ENCODE assay signal across 8 mouse cellular contexts in the genomic region with DNA sequence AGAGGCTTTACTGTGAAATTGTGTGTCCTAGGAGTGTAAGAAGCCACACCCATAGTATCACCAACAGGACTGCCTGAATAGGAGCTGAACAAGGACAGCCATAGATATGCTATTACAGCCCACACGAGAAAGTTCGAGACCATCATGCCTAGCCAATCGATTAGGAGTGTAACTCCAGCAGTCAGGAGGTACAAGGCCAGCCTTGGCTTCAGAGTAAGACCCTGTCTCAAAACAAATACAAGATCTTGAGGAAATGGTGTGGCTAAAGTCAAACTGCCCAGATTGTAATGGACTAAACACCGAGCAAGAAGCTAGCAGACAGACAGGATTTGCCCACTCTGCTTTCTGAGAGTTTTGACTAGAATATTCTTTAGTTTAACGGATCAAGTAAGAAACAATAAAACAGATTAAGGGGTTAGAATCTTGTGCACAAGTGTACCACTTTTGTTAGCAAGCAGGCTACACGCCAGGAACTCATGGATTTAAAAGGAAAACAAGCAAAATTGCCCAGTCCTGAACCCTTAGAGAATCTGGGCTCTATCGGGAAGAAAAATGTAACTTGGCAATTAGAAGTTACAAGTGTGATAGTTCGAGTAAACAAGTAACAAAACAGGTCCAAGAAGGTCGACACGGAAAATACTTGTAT. TPM values are rescaled to one million over a fixed set of nuclear protein-coding genes. Genes with fewer than 3 reads are reported as not detected.
DNase-seq lines count a peak whose midpoint lies in the region; ATAC-seq lines count a peak whose summit lies in the region.

No protein-coding gene starts in this region.

- peak overlapping the region; percentile 97 for H3K27ac ChIP-seq in forebrain, embryonic 15.5 days (replicated peaks)
- peak overlapping the region; percentile 96 for H3K27ac ChIP-seq in liver, embryonic 16.5 days (ENCODE audit: low read length)

- peak; percentile 11 for DNase-seq in kidney, postnatal 10 days
- no peak for DNase-seq in kidney, postnatal 14 days
- DNase-seq in ZHBTc4 (ENCODE audit: low read depth, low spot score), result peak; percentile 79
- no peak for DNase-seq in urinary bladder, postnatal 14 days (ENCODE audit: low spot score)
- no peak for DNase-seq in left cerebral cortex, adult 11 months (ENCODE audit: low spot score)
- no peak for DNase-seq in cerebellum, adult 11 months

- no peak for ATAC-seq in forebrain, embryonic 15.5 days (replicated peaks)
- ATAC-seq in liver, embryonic 16.5 days (ENCODE audit: low read depth), result peak; percentile 28

- H3K9ac ChIP-seq in forebrain, embryonic 15.5 days (replicated peaks), result peak overlapping the region; percentile 63
- peak overlapping the region; percentile 74 for H3K9ac ChIP-seq in liver, embryonic 16.5 days (ENCODE audit: low read depth, low read length)

- 21% methylated on average over 10 of the region's 10 CpGs for WGBS in forebrain, embryonic 15.5 days
- 10% methylated on average over 10 of the region's 10 CpGs for WGBS in liver, embryonic 16.5 days (ENCODE audit: insufficient replicate concordance)

- H3K4me3 ChIP-seq in forebrain, embryonic 15.5 days, result peak overlapping the region; percentile 71
- H3K4me3 ChIP-seq in liver, embryonic 16.5 days (ENCODE audit: low read depth, low read length), result peak overlapping the region; percentile 99

- H3K4me2 ChIP-seq in forebrain, embryonic 15.5 days (replicated peaks), result peak overlapping the region; percentile 50
- H3K4me2 ChIP-seq in liver, embryonic 16.5 days (ENCODE audit: low read depth, low read length), result peak overlapping the region; percentile 61

- H3K27me3 ChIP-seq in forebrain, embryonic 15.5 days, result no peaks in the 10 kb centered on the region
- H3K27me3 ChIP-seq in liver, embryonic 16.5 days (ENCODE audit: control insufficient read depth, insufficient read depth, low read depth, low read length), result no peaks in the 10 kb centered on the region

- H3K9me3 ChIP-seq in forebrain, embryonic 15.5 days, result no peaks in the 10 kb centered on the region
- H3K9me3 ChIP-seq in liver, embryonic 16.5 days (replicated peaks; ENCODE audit: control insufficient read depth, low read length), result no peaks in the 10 kb centered on the region

- H3K36me3 ChIP-seq in forebrain, embryonic 15.5 days, result peaks cover 25% of the 10 kb centered on the region
- H3K36me3 ChIP-seq in liver, embryonic 16.5 days (ENCODE audit: control insufficient read depth, insufficient read depth), result peaks cover 24% of the 10 kb centered on the region

- H3K4me1 ChIP-seq in forebrain, embryonic 15.5 days, result peaks cover 27% of the 10 kb centered on the region
- peaks cover 27% of the 10 kb centered on the region for H3K4me1 ChIP-seq in liver, embryonic 16.5 days (ENCODE audit: control insufficient read depth, low read depth, low read length)

RNA-seq across cellular contexts. Expression of gene Rpl27a, which starts 0.8 kb away (rescaled TPM):
- polyA plus RNA-seq in forebrain, embryonic 15.5 days (2015; fragmentation: Nextera tagmentation; extraction: Ambion mirVana), result 83.3 and 86.3 TPM in 2 replicates
- 55.4 and 62.1 TPM in 2 replicates for polyA plus RNA-seq in liver, embryonic 16.5 days (2015; fragmentation: Nextera tagmentation; extraction: Ambion mirVana)

RNA-seq across cellular contexts. Expression of gene Trim66, which starts 10.2 kb away (rescaled TPM):
- 0.23 and 0.25 TPM in 2 replicates for polyA plus RNA-seq in forebrain, embryonic 15.5 days (2015; fragmentation: Nextera tagmentation; extraction: Ambion mirVana)
- polyA plus RNA-seq in liver, embryonic 16.5 days (2015; fragmentation: Nextera tagmentation; extraction: Ambion mirVana), result 0.01 and 0.04 TPM in 2 replicates

Comparison
In these comparisons a context has a peak if more than half of its experiments do, and no peak if none do; other contexts are left out.
1. DNase-seq: peak in kidney, postnatal 10 days (single experiment) and ZHBTc4 (single experiment); none in kidney, postnatal 14 days (single experiment), urinary bladder, postnatal 14 days (single experiment), left cerebral cortex, adult 11 months (single experiment) and cerebellum, adult 11 months (single experiment).